Mouse (Mus musculus) kidney, adult 2 months (tissue): ENCODE results near the gene Cyp17a1. TPM values are rescaled to one million over a fixed set of nuclear protein-coding genes. Genes with fewer than 3 reads are reported as not detected.

Experiments used
- DNase-seq: peaks from one replicate; pipeline ENCODE4 v3.0.0; 2021
- H3K27ac ChIP-seq: fragments of 200-500 bp; 2 replicates; pipeline ENCODE4 v1.5.1; 2012; ENCODE audit warnings: low read depth, low read length, control low read depth, inconsistent platforms; ENCODE audit not compliant: insufficient read depth
- H3K27me3 ChIP-seq: fragments of 200-500 bp; replicated peaks from 2 replicates; pipeline ENCODE4 v1.6.1; 2012; ENCODE audit warnings: mild to moderate bottlenecking, moderate library complexity, low read length, inconsistent platforms; ENCODE audit not compliant: control insufficient read depth, insufficient read depth
- H3K36me3 ChIP-seq: fragments of 200-500 bp; 2 replicates; pipeline ENCODE4 v1.6.1; 2012; ENCODE audit warnings: mild to moderate bottlenecking, moderate library complexity, low read length, inconsistent platforms; ENCODE audit not compliant: control insufficient read depth, insufficient read depth
- H3K4me1 ChIP-seq: fragments of 200-500 bp; 2 replicates; pipeline ENCODE4 v1.6.1; 2011; ENCODE audit warnings: low read length; ENCODE audit not compliant: control insufficient read depth, insufficient read depth
- H3K4me3 ChIP-seq: fragments of 200-500 bp; 2 replicates; pipeline ENCODE4 v1.5.1; 2011; ENCODE audit warnings: mild to moderate bottlenecking, low read depth, low read length, control low read depth; ENCODE audit not compliant: insufficient read depth
- CTCF ChIP-seq: fragments of 200-500 bp; conservative IDR thresholded peaks from 2 replicates; pipeline ENCODE4 v1.5.1; 2011; ENCODE audit warnings: low read depth, mild to moderate bottlenecking, control low read depth, low read length, moderate library complexity, mixed read lengths; ENCODE audit not compliant: insufficient read depth, insufficient read length
- POLR2A ChIP-seq: fragments of 200-500 bp; IDR thresholded peaks from one replicate; pipeline ENCODE4 v1.6.1; 2011; ENCODE audit warnings: low read depth, low read length, control low read depth
- WGBS: fragments of 180-500 bp; shearing (Covaris S2); methylation state at CpG from one replicate; pipeline ENCODE4 v1.1.7; 2018; 5-methylcytosine and 5-hydroxymethylcytosine counted together
- polyA plus RNA-seq: library from polyadenylated mRNA; depleted of rRNA; stranded (reverse); fragments of >200 nt; gene quantifications from 2 replicates; pipeline ENCODE4 v1.2.3, GENCODE M21; 2012

The Cyp17a1 gene
- polyA plus RNA-seq, 1 experiment: 0.27 TPM

DNA sequence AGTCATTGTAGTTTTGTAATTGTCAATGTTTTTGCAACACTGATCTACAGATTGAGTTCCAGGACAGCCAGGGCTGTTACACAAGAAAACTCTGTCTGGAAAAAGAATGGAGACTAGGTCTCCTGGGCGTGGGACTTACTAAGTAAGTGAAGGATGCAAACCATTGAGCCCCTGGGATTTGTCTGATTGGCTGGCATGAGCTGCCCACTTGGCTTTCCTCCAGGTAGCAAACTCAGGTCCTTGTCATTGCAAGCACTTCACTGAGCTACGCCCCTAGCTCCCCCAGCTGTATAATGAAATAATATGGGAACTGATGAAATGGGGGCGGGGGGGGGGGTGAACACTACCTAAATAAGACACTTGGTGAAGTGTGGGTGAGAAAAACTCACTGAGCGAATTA lies 20.2 kb upstream of the Cyp17a1 start:
- Histone ChIP-seq H3K4me3 (no peak overlapping the region), H3K27ac (no peak overlapping the region), H3K36me3 (no peaks in the 10 kb centered on the region), H3K4me1 (peaks cover 5% of the 10 kb centered on the region; the same call in 1 of the 2 replicates), H3K27me3 (no peaks in the 10 kb centered on the region)
- no peak for TF ChIP-seq POLR2A
- DNase-seq: no peak
- 87% methylated on average over 4 of the region's 4 CpGs for WGBS

DNA sequence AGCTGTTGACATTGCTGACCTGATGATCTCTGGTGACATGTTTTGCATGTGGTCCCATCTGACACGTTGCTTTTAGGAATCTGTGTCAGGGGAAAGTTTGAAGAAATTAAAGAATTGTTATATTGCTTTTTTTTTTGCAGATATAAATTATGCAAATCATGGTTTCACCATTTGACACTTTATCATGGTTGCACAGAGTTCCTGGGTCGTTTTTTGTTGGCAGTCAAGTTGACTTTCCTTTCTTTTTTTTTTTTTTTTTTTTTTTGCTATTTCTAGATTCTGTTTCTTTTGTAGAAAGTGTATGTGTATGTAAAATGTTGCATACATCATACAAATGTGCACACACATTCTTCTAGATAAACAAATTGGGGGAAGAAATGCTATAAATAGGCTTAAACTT lies 18.1 kb upstream of the Cyp17a1 start:
- Histone ChIP-seq H3K27ac (no peak overlapping the region), H3K4me3 (no peak overlapping the region), H3K36me3 (no peaks in the 10 kb centered on the region), H3K4me1 (peaks cover 5% of the 10 kb centered on the region; the same call in 1 of the 2 replicates), H3K27me3 (no peaks in the 10 kb centered on the region)
- TF ChIP-seq CTCF: no peak
- TF ChIP-seq POLR2A: no peak
- 57% methylated on average over 2 of the region's 2 CpGs for whole genome bisulfite sequencing
- DNase-seq: no peak

DNA sequence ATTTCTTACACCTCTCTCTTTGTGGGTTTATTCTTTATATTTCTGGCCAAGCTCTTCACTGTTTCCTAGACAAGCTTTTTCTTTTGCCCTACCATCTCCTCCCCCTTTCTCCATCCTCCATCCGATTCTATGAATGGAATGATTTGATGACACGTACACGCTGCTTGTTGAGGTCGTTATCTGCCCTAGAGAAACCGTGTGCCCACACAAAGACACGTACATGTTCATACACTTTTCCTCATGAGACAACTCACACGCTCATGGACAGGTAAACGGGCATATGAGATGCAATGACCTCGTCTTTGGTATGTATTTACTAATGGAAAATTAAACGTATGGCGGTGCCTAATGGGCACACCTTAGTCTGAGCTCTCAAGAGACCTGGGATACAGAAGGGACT lies 17.4 kb upstream of the Cyp17a1 start:
- no peak for TF ChIP-seq CTCF
- TF ChIP-seq POLR2A: no peak
- H3K36me3 ChIP-seq: no peaks in the 10 kb centered on the region
- H3K27ac ChIP-seq: no peak overlapping the region
- no peak for DNase-seq
- 77% methylated on average over 11 of the region's 11 CpGs for WGBS
- peaks cover 5% of the 10 kb centered on the region; the same call in 1 of the 2 replicates for H3K4me1 ChIP-seq
- H3K27me3 ChIP-seq: no peaks in the 10 kb centered on the region
- peak overlapping the region; percentile 99 for H3K4me3 ChIP-seq

DNA sequence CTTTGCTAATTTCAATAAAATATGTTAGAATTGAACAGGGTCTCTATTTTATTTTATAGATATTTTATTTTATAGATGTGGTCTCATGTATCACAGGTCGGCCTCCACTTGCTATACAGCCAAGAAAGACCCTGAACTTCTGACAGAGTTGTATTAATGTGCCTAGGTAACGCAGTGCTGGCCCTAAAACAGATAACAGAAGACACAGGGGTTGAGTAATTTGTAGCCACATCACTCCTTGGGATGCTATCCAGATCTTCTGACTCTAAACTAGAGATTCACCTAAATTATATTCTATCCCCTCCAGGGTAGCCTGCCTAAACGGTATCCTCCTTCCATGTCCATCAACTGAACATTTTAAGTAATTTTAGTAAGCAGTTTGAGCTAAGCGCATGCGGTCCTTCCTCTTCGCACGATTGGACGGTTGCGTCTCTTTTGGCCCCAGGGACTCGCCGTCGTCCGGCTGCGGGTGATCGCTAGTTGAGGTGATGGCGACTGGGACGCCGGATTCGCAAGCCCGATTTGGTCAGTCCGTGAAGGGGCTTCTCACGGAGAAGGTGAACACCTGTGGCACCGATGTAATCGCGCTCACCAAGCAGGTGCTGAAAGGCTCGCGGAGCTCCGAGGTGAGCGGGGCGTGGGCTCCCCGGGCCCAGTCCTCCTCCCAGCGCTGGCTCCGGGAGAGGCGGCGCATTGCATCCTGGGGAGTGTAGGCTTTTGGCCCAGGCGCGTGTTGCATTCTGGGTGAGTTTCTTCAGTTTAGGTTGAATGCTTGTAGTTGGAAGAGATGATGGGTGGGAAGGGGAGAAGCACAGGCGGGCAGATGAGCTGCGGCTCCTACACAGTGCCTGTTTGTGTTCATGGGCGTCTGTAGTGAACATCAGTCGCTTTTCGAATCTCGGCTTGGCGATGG lies 16.7 kb upstream of the Cyp17a1 start, which contains the start of gene Borcs7:
Borcs7 (plus strand) TSS at position 447 of the 913 bp plus-strand sequence.
- peak; percentile 94 for DNase-seq
- WGBS: 3% methylated on average over 44 of the region's 44 CpGs
- TF ChIP-seq POLR2A (no peak), CTCF (no peak)
- peaks cover 5% of the 10 kb centered on the region; the same call in 1 of the 2 replicates for H3K4me1 ChIP-seq
- no peaks in the 10 kb centered on the region for H3K36me3 ChIP-seq
- peak within 1 kb of the TSS; percentile 92 for H3K27ac ChIP-seq
- H3K4me3 ChIP-seq: peak within 1 kb of the TSS; percentile 99
- no peaks in the 10 kb centered on the region for H3K27me3 ChIP-seq

DNA sequence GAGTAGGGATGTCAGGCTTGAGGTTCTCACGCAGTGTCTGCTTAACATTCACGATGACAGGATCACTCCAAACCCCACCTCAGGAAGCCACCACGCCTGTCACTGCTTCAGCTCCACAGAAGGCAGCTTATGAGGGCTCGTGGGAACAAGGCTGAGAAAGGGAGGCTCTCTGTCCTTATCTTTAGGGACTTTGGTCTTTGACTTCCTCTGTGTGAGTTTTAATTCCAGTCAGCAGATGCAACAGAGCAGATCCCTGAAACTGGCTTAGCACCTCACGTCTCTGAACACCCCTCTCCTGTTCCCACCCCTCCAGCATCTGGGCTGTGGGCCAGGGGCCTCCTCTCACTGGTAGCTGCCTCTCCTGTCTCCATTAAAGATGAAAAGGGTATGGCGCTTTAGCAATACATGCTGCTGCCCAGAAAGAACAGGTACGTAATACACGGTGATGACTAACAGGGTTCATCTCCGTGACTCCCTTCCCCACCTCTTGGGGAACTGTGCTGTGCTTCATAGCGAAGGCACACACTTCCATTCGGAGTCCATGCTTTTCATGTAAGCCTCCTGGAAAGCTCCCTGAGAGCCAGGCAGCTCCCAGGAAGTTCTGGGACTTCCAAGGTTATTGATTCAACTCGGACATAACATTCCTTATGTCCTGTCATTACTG lies 6.9 kb upstream of the Cyp17a1 start:
- Histone ChIP-seq H3K27ac (no peak overlapping the region), H3K36me3 (no peaks in the 10 kb centered on the region), H3K27me3 (no peaks in the 10 kb centered on the region), H3K4me3 (no peak overlapping the region), H3K4me1 (no peaks in the 10 kb centered on the region)
- no peak for DNase-seq
- no peak for TF ChIP-seq CTCF
- no peak for TF ChIP-seq POLR2A
- 65% methylated on average over 12 of the region's 12 CpGs for WGBS

DNA sequence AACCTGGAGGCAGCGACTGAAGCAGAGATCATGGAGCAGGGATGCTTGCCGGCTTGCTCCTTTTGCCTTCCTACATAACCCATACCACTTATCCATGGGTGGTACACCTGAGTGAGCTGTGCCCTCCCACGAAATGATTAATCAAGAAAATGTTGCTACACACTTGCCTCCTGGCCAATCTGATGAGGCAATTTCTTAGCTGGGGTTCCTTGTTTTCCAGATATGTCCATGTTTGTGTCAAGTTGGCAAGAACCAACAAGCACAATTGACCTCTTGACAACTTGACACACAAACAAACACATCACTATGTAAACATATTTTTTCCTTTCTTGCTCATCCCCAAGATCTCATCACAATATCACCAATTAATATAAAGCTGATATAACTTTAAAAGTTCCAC lies 2.7 kb upstream of the Cyp17a1 start:
- WGBS: 50% methylated on average over 3 of the region's 3 CpGs
- Histone ChIP-seq H3K4me1 (no peaks in the 10 kb centered on the region), H3K36me3 (no peaks in the 10 kb centered on the region), H3K27ac (no peak overlapping the region), H3K4me3 (no peak overlapping the region), H3K27me3 (no peaks in the 10 kb centered on the region)
- DNase-seq: no peak
- TF ChIP-seq CTCF: no peak

DNA sequence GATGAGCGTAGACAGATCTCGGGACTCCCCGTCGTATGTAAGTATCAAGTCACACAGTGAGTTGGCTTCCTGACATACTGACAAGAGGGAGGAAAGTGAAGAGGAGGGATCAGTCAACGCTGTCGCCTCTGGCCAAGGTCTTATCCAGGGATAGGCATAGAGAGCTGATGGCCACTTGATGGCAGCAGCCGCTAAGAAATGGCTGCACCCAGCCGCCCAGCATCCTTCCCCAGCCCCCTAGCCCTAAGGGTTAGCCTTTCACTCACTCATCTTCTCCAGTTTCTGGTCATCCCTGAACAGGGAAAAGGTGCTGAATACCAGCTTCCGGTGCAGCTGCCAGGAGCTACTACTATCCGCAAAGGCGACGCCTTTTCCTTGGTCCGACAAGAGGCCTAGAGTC lies 2.3 kb downstream of the Cyp17a1 start:
- Histone ChIP-seq H3K27ac (no peak overlapping the region), H3K27me3 (no peaks in the 10 kb centered on the region), H3K36me3 (no peaks in the 10 kb centered on the region), H3K4me3 (no peak overlapping the region), H3K4me1 (no peaks in the 10 kb centered on the region)
- peak; percentile 57 for DNase-seq
- TF ChIP-seq POLR2A (no peak), CTCF (peak; percentile 94)
- 26% methylated on average over 13 of the region's 13 CpGs for WGBS
